Mouse (Mus musculus) hindbrain, embryonic 13.5 days (tissue): ENCODE data around the gene Abcc9. TPM values are rescaled to one million over a fixed set of nuclear protein-coding genes. Genes with fewer than 3 reads are reported as not detected.

Experiments used
- polyA plus RNA-seq: library from polyadenylated mRNA; unstranded; fragments of >200 nt; fragmentation: Nextera tagmentation; extraction: Ambion mirVana; gene quantifications from 2 replicates; pipeline ENCODE4 v1.2.1, GENCODE M21; 2015

Abcc9 gene
- polyA plus RNA-seq, 1 experiment from 2014 or later = 2.6 TPM

Other genes starting within 250 kb of the Abcc9 start
- 0.08 and 0.09 TPM in 2 replicates for gene Gys2, start 229.2 kb downstream of the Abcc9 start, polyA plus RNA-seq
- gene Ldhb, start 194.4 kb downstream of the Abcc9 start, polyA plus RNA-seq = 510 and 517 TPM in 2 replicates
- 10.9 and 12.1 TPM in 2 replicates for gene Kcnj8, start 130.7 kb downstream of the Abcc9 start, polyA plus RNA-seq
- gene Cmas, start 54.4 kb upstream of the Abcc9 start, polyA plus RNA-seq = 178 and 180 TPM in 2 replicates
- gene Sult6b2, start 102.2 kb upstream of the Abcc9 start, polyA plus RNA-seq = 0.13 and 0.19 TPM in 2 replicates